Mouse (Mus musculus): ENCODE measurements around the gene Kif21a.

The Kif21a gene

GRCm38 (mm10) chr15:91049496-91050441 lies at the start of gene Kif21a:
Gene Kif21a (minus strand): TSS chr15:91049948.
- peak; percentile 87 for DNase-seq (ENCODE audit: inconsistent ontology term)

GRCm38 (mm10) chr15:91096606-91097005 lies 46.9 kb upstream of the Kif21a start:
- DNase-seq (ENCODE audit: inconsistent ontology term) = no peak

DNA sequence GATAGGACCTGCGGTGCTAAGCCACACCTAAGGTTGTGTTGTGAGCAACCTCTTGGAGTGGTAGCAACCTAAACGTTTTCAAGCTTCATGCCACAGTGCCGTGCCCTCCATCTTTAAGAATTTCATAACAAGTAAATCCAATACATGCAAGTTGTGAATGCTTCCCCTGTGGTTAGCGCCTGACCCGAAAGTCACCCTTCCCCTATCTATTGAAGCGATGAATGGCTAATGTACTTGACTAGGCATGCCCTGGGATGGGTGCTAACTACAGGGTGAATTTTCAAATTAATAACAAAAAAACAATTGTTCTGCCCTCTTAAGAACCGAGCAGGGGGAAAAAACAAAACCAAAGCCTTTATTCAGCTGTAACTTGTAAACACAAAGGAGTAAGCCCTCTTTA lies 39.7 kb upstream of the Kif21a start:
- DNase-seq (ENCODE audit: inconsistent ontology term) = peak; percentile 59

DNA sequence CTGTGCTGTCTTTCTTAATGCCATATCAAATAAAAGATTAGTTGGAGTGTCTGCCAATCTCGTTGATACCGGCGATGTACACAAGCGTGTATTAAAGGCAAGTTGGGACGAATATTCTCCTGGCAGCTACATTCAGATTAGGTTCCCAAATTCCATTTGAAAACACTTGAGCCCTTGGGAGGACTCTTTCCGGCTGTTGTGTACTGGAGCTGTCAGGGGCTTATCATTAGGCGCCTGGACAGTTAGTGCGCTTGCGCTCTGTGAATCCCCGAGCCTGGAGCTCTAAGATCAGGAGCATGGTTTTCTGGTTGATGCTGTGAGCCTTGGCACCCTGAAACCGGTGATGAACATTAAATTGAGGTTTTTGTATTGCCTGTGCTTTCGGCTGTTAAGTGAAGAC lies 38.3 kb upstream of the Kif21a start:
- DNase-seq (ENCODE audit: inconsistent ontology term) = no peak

DNA sequence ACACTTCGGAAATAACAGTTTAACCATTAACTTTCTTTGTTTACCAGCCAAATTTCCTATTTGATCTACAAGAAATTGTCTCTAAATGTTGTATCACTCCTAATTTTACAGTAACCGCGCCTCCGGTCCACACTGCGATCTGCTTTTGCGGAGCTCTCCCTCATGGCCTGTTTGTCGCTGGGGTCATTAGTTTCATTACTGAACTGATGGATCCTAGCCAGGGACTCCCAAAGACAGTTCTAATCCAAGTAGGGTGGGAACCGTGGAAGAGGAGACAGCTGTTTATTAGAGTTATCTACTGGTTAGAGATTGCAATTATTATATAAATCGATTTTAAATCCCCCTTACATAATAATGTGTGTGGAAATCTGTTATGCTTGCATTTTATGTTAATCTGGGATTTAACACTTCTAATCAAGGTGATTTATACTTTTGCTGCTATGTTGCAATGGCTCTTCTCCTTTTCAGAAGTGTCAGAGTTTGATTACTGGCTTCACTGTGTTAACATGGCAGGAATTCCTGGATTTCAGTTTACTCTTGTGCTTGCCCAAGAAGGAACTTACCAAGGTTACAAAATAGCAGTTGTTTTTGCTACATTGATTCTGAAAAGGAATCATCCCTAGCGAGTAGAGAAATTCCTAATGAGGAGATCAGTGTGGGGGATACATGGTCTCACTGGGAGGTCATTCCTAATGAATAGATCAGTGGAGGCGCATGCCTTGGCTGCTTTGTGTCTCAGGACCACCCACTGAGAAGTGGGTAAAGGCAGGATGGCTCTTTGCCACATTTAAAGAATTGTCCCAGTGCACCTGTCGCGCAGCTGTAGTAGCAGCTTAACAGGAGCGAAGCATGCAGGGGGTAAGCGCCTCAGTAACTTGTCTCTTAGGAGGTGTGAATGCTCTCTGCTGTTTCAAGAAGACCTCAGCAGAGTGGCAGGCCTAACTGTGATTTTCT lies 28.0 kb upstream of the Kif21a start:
- peak; percentile 87 for DNase-seq (ENCODE audit: inconsistent ontology term)

GRCm38 (mm10) chr15:91072440-91072839 lies 22.7 kb upstream of the Kif21a start:
- no peak for DNase-seq (ENCODE audit: inconsistent ontology term)

DNA sequence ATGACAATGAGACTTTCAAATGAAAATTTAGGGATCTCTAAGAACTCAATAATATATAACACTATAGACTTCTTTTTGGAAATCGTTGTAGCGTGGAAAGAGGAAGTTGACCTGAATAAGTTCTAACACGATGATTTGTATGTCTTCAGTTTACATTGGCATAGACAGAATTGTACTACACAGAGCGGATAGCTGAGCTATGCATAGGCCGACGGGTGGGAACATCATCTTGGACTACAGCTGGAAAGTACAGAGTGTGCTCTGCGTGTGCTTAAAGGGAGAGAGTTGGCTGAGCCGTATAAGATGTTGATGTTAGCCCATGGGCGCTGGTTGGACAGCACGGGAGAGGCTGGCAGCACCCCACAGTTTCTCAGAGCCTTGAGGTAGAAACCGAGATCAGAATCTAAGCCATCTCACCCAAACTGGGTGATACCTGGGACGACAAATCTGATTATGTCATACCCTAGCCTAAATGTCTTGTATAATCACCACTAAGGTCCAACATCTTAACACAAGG lies 14.6 kb upstream of the Kif21a start:
- no peak for DNase-seq (ENCODE audit: inconsistent ontology term)

- DNase-seq (ENCODE audit: inconsistent ontology term) = peak; percentile 27
Measured at GRCm38 (mm10) chr15:91063845-91064244, 14.1 kb upstream of the Kif21a start.

- no peak for DNase-seq (ENCODE audit: inconsistent ontology term)
Measured at GRCm38 (mm10) chr15:91056866-91057342, 7.2 kb upstream of the Kif21a start.

DNA sequence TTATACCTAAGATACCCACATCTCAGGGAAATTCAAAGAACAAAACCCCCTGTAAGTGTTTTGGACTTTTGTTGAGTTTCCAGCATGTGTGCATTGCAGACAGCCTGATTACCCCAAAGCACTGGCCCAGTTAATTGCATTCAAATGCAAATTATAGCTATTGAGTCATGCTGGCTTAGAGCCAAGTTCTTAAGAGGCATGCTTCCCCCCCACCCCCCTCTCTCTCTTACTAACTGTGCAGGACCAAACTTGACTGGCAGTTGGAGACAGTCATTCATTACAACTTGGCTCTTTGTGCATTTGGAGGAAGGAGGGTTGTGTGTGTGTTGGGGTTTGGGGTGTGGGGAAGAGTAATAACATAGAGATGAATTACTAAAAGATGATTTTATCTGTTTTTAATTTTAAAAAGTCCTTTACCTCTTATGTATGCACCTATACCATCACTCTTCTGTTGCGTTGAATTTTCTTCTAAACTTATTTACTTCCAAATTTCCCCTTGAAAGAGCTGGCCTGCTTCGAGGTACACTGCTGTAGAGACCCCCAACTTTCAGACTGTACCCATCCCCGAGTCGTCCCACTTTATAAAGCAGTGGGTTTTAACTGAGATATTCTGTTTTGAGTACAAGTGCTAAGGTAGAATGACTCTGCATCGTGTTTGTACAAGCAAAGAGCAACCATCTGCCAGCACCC lies 6.6 kb upstream of the Kif21a start:
- DNase-seq (ENCODE audit: inconsistent ontology term) = peak; percentile 95

DNA sequence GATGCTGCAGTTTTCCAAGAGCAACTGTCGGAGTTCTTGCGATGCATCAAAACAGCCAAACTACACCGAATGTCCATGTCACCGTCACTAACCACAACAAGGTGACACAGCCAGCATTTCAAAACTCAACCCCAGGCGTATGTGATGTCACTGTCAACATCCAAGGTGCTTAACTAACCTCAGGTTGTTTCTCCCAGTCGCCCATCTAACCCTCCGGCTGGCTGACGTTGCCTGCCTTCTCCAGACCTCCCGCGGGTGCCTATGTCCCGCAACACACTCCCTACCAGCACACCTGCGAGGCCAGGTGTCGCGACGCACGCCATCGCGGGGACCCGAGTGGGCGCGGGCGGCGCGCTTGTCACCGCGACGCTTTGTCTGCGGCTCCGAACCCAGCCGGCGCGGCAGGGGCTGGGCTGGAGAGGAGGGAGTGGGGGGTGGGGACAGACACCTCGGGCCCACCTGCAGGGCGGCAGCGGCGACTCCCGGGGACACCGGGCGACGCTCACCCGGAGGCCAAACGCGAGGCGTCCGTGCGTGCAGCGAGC lies 725 bp downstream of the Kif21a start:
- DNase-seq (ENCODE audit: inconsistent ontology term) = no peak

DNA sequence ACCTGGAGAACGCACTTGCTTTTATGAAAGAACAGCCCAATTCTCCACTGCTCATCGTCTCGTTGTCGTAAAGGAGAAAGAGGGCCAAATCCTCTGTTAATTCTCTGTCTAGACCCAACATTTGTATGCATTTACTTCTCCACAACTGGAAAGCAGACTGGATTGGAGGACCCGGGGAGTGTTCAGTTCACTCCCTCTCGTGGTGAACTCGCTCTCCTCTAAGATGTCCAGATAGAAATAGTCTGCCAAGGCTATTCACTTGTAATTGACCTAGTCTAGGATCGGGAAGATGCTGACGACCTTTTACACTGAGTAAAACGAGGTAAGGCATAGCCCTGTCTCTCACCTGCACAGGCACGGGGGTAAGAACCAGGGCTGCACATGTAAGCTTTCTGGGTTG lies 2.1 kb downstream of the Kif21a start:
- no peak for DNase-seq (ENCODE audit: inconsistent ontology term)

- DNase-seq (ENCODE audit: inconsistent ontology term) = peak; percentile 73
Measured at GRCm38 (mm10) chr15:91046506-91046905, 3.2 kb downstream of the Kif21a start.

- DNase-seq (ENCODE audit: inconsistent ontology term) = no peak
Measured at GRCm38 (mm10) chr15:91043263-91043662, 6.5 kb downstream of the Kif21a start.

DNA sequence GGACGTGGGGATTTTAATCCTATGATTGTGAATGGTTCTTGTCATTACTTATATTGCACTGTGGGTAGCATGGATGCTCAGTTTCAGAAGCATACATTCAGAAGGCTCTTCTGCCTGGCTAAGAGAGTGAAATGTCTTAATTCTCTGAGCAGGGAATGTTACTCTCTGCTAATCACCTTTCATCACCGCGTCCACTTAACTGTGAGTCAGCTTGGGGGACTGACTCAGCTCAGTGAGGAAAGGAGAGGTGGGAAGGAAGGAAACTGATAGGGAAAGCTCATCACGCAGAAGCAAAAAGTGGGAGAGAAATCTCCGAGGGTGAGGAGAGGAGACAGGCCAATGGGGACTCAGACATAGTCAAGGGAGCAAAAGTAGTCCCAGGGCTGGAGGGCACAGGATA lies 10.9 kb downstream of the Kif21a start:
- DNase-seq (ENCODE audit: inconsistent ontology term) = no peak

- no peak for DNase-seq (ENCODE audit: inconsistent ontology term)
Measured at GRCm38 (mm10) chr15:91034090-91034489, 15.7 kb downstream of the Kif21a start.

DNA sequence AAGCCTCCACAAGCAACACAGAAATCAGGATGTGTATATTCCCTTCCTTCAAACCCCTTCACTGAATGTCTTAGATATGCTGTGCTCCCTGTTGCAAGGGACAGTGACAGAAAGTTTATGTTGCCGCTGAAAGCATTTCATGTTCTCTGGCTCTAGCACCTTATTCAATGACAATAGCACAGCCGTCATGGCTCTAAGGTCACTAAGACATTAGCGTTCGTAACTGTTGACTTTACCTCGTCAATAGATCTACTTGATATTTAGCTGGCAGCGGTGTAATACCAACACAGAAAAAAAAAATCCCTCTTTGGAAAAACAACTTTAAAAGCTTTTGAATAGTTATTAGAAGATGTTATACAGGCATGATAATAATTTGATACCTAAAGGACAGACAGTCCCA lies 16.2 kb downstream of the Kif21a start:
- no peak for DNase-seq (ENCODE audit: inconsistent ontology term)

- no peak for DNase-seq (ENCODE audit: inconsistent ontology term)
Measured at GRCm38 (mm10) chr15:91028962-91029361, 20.8 kb downstream of the Kif21a start.

- DNase-seq (ENCODE audit: inconsistent ontology term) = no peak
Measured at GRCm38 (mm10) chr15:91028494-91028893, 21.3 kb downstream of the Kif21a start.

DNA sequence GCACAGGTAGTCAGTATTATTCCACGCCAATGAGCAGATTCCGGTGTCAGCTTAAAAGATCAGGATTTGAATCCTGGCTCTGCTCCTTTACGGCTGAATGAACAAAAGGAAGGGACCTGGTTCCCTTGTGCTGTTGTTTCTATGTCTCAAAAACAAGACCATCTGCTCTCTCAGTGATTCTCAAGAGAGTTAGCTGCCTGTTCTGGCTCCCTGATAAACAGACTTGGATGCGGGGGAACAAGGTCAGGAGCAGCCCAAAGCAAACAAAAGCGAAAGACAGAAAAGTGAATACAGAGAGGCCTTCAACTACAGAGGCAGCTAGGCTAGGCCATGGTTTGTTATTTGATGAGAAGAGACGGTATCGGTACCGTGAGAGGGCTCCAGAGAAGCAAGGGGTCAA lies 27.5 kb downstream of the Kif21a start:
- DNase-seq (ENCODE audit: inconsistent ontology term) = no peak

GRCm38 (mm10) chr15:91018861-91019187 lies 30.9 kb downstream of the Kif21a start:
- no peak for DNase-seq (ENCODE audit: inconsistent ontology term)

All from Muller cell, postnatal 12 days (primary cell).